Mouse (Mus musculus): ENCODE measurements around the gene Samd10. TPM values are rescaled to one million over a fixed set of nuclear protein-coding genes. Genes with fewer than 3 reads are reported as not detected.
A peak's percentile ranks its signal among the peaks of the same experiment; 100 is the strongest.

The Samd10 gene
- polyA plus RNA-seq, 1 experiment from 2014 or later: 2.6 TPM

- Histone ChIP-seq H3K27me3 (no peaks in the 10 kb centered on the region), H3K4me2 (peak overlapping the region; percentile 98), H3K4me1 (replicated peaks) (peaks cover 59% of the 10 kb centered on the region), H3K9ac (peak overlapping the region; percentile 76), H3K4me3 (replicated peaks) (peak overlapping the region; percentile 77), H3K36me3 (replicated peaks) (peaks cover 18% of the 10 kb centered on the region), H3K9me3 (replicated peaks) (no peaks in the 10 kb centered on the region), H3K27ac (replicated peaks) (peak overlapping the region; percentile 94)
- WGBS (ENCODE audit: insufficient replicate concordance): under 1% methylated on average over 49 of the region's 49 CpGs
- peak; percentile 72 for ATAC-seq (ENCODE audit: insufficient read depth)
Measured at GRCm38 (mm10) chr2:181581402-181582120, 17.5 kb downstream of the Samd10 start.

- Histone ChIP-seq H3K9me3 (replicated peaks) (no peaks in the 10 kb centered on the region), H3K4me1 (replicated peaks) (peaks cover 65% of the 10 kb centered on the region), H3K4me3 (replicated peaks) (peak overlapping the region; percentile 77), H3K4me2 (peak overlapping the region; percentile 98), H3K9ac (peak overlapping the region; percentile 76), H3K27me3 (no peaks in the 10 kb centered on the region), H3K36me3 (replicated peaks) (peaks cover 13% of the 10 kb centered on the region), H3K27ac (replicated peaks) (peak overlapping the region; percentile 94)
- under 1% methylated on average over 11 of the region's 11 CpGs for WGBS (ENCODE audit: insufficient replicate concordance)
- peak; percentile 74 for ATAC-seq (ENCODE audit: insufficient read depth)
Measured at GRCm38 (mm10) chr2:181581016-181581401, 18.0 kb downstream of the Samd10 start.

GRCm38 (mm10) chr2:181580131-181580772, 18.8 kb downstream of the Samd10 start:
- no peaks in the 10 kb centered on the region for H3K27me3 ChIP-seq
- H3K27ac ChIP-seq (replicated peaks): peak overlapping the region; percentile 94
- no peak for ATAC-seq (ENCODE audit: insufficient read depth)
- H3K9me3 ChIP-seq (replicated peaks): no peaks in the 10 kb centered on the region
- WGBS (ENCODE audit: insufficient replicate concordance): 77% methylated on average over 5 of the region's 5 CpGs
- H3K36me3 ChIP-seq (replicated peaks): peaks cover 5% of the 10 kb centered on the region
- peak overlapping the region; percentile 76 for H3K9ac ChIP-seq
- peak overlapping the region; percentile 77 for H3K4me3 ChIP-seq (replicated peaks)
- peaks cover 70% of the 10 kb centered on the region for H3K4me1 ChIP-seq (replicated peaks)
- peak overlapping the region; percentile 98 for H3K4me2 ChIP-seq

- H3K9me3 ChIP-seq (replicated peaks): no peaks in the 10 kb centered on the region
- no peak overlapping the region for H3K4me3 ChIP-seq (replicated peaks)
- H3K9ac ChIP-seq: no peak overlapping the region
- WGBS (ENCODE audit: insufficient replicate concordance): 78% methylated on average over 1 of the region's 1 CpGs
- peak overlapping the region; percentile 98 for H3K4me2 ChIP-seq
- peaks cover 75% of the 10 kb centered on the region for H3K4me1 ChIP-seq (replicated peaks)
- no peaks in the 10 kb centered on the region for H3K27me3 ChIP-seq
- no peak for ATAC-seq (ENCODE audit: insufficient read depth)
- H3K27ac ChIP-seq (replicated peaks): peak overlapping the region; percentile 66; the same call in 1 of the 2 replicates
- no peaks in the 10 kb centered on the region; the same call in 1 of the 2 replicates for H3K36me3 ChIP-seq (replicated peaks)
Measured at GRCm38 (mm10) chr2:181579681-181580080, 19.3 kb downstream of the Samd10 start.

- peak overlapping the region; percentile 48 for H3K4me2 ChIP-seq
- H3K9me3 ChIP-seq (replicated peaks): no peaks in the 10 kb centered on the region
- ATAC-seq (ENCODE audit: insufficient read depth): no peak
- 55% methylated on average over 5 of the region's 5 CpGs for WGBS (ENCODE audit: insufficient replicate concordance)
- H3K27me3 ChIP-seq: no peaks in the 10 kb centered on the region
- peak overlapping the region; percentile 26; the same call in 1 of the 2 replicates for H3K9ac ChIP-seq
- H3K36me3 ChIP-seq (replicated peaks): no peaks in the 10 kb centered on the region
- no peak overlapping the region for H3K4me3 ChIP-seq (replicated peaks)
- peaks cover 82% of the 10 kb centered on the region for H3K4me1 ChIP-seq (replicated peaks)
- H3K27ac ChIP-seq (replicated peaks): peak overlapping the region; percentile 66
Measured at GRCm38 (mm10) chr2:181578790-181579618, 20.0 kb downstream of the Samd10 start.

- peak; percentile 44 for ATAC-seq (ENCODE audit: insufficient read depth)
- Histone ChIP-seq H3K4me3 (replicated peaks) (0 out of 2 replicates have a peak overlapping the region, but pooled peaks have one; percentile 3), H3K9me3 (replicated peaks) (no peaks in the 10 kb centered on the region), H3K27me3 (no peaks in the 10 kb centered on the region), H3K4me2 (peak overlapping the region; percentile 48), H3K4me1 (replicated peaks) (peaks cover 88% of the 10 kb centered on the region), H3K27ac (replicated peaks) (peak overlapping the region; percentile 66), H3K9ac (peak overlapping the region; percentile 26; the same call in 1 of the 2 replicates), H3K36me3 (replicated peaks) (peaks cover 5% of the 10 kb centered on the region; the same call in 1 of the 2 replicates)
- WGBS (ENCODE audit: insufficient replicate concordance): 21% methylated on average over 7 of the region's 7 CpGs
Measured at GRCm38 (mm10) chr2:181577981-181578581, 20.9 kb downstream of the Samd10 start.

- H3K4me1 ChIP-seq (replicated peaks): peaks cover 81% of the 10 kb centered on the region
- peak overlapping the region; percentile 66 for H3K27ac ChIP-seq (replicated peaks)
Measured at GRCm38 (mm10) chr2:181577126-181577525, 21.9 kb downstream of the Samd10 start.

GRCm38 (mm10) chr2:181576613-181577012, 22.4 kb downstream of the Samd10 start:
- 52% methylated on average over 2 of the region's 2 CpGs for WGBS (ENCODE audit: insufficient replicate concordance)
- no peak for ATAC-seq (ENCODE audit: insufficient read depth)
- no peak overlapping the region for H3K9ac ChIP-seq

More at GRCm38 (mm10) chr2:181577126-181577525, 21.9 kb downstream of the Samd10 start:
- 0 out of 2 replicates have a peak overlapping the region, but pooled peaks have one; percentile 0 for H3K9ac ChIP-seq
- peak overlapping the region; percentile 48 for H3K4me2 ChIP-seq
- ATAC-seq (ENCODE audit: insufficient read depth): no peak
- H3K36me3 ChIP-seq (replicated peaks): peaks cover 14% of the 10 kb centered on the region
- no peak overlapping the region for H3K4me3 ChIP-seq (replicated peaks)
- H3K27me3 ChIP-seq: no peaks in the 10 kb centered on the region
- no peaks in the 10 kb centered on the region for H3K9me3 ChIP-seq (replicated peaks)
- WGBS (ENCODE audit: insufficient replicate concordance): 58% methylated on average over 2 of the region's 2 CpGs

GRCm38 (mm10) chr2:181574921-181575545, 24.0 kb downstream of the Samd10 start:
- Histone ChIP-seq H3K27ac (replicated peaks) (no peak overlapping the region), H3K4me1 (replicated peaks) (peaks cover 82% of the 10 kb centered on the region), H3K4me2 (no peak overlapping the region), H3K4me3 (replicated peaks) (no peak overlapping the region), H3K27me3 (no peaks in the 10 kb centered on the region), H3K9ac (no peak overlapping the region), H3K9me3 (replicated peaks) (no peaks in the 10 kb centered on the region), H3K36me3 (replicated peaks) (peaks cover 17% of the 10 kb centered on the region)
- no peak for ATAC-seq (ENCODE audit: insufficient read depth)
- 88% methylated on average over 7 of the region's 7 CpGs for WGBS (ENCODE audit: insufficient replicate concordance)

More at GRCm38 (mm10) chr2:181576613-181577012, 22.4 kb downstream of the Samd10 start:
- no peak overlapping the region for H3K4me3 ChIP-seq (replicated peaks)
- H3K4me2 ChIP-seq: peak overlapping the region; percentile 48
- H3K4me1 ChIP-seq (replicated peaks): peaks cover 82% of the 10 kb centered on the region
- peak overlapping the region; percentile 66 for H3K27ac ChIP-seq (replicated peaks)
- peaks cover 17% of the 10 kb centered on the region for H3K36me3 ChIP-seq (replicated peaks)
- no peaks in the 10 kb centered on the region for H3K27me3 ChIP-seq
- H3K9me3 ChIP-seq (replicated peaks): no peaks in the 10 kb centered on the region

- Histone ChIP-seq H3K4me3 (replicated peaks) (no peak overlapping the region), H3K9ac (no peak overlapping the region), H3K27ac (replicated peaks) (no peak overlapping the region), H3K9me3 (replicated peaks) (no peaks in the 10 kb centered on the region), H3K4me2 (no peak overlapping the region), H3K27me3 (no peaks in the 10 kb centered on the region), H3K36me3 (replicated peaks) (peaks cover 17% of the 10 kb centered on the region), H3K4me1 (replicated peaks) (peaks cover 82% of the 10 kb centered on the region)
- 56% methylated on average over 9 of the region's 9 CpGs for WGBS (ENCODE audit: insufficient replicate concordance)
- ATAC-seq (ENCODE audit: insufficient read depth): no peak
Measured at GRCm38 (mm10) chr2:181573961-181574360, 25.1 kb downstream of the Samd10 start.
